Mouse (Mus musculus) stomach, embryonic 14.5 days (tissue): Measurements from ENCODE around the gene Asb12. TPM values are rescaled to one million over a fixed set of nuclear protein-coding genes. Genes with fewer than 3 reads are reported as not detected.

ENCODE experiments used
- polyA plus RNA-seq: library from polyadenylated mRNA; unstranded; fragments of >200 nt; fragmentation: Nextera tagmentation; extraction: Ambion mirVana; gene quantifications from 2 replicates; pipeline ENCODE4 v1.2.1, GENCODE M21; 2014

The Asb12 gene
- polyA plus RNA-seq, 1 experiment from 2014 or later = not detected

Other genes starting within 250 kb of the Asb12 start
- gene Amer1, start 113.1 kb downstream of the Asb12 start, polyA plus RNA-seq = 13.2 and 13.6 TPM in 2 replicates
- gene Pfn5, start 117 bp upstream of the Asb12 start, polyA plus RNA-seq = not detected in 2 replicates
- gene Zc4h2, start 100.5 kb upstream of the Asb12 start, polyA plus RNA-seq = 22.2 and 22.8 TPM in 2 replicates
- 3.0 and 5.3 TPM in 2 replicates for gene Zc3h12b, start 153.7 kb upstream of the Asb12 start, polyA plus RNA-seq